In genomic region chr1:168417626-168418025, GRCm38 (mm10) we compare ENCODE assay signal across 10 mouse cellular contexts. TPM values are rescaled to one million over a fixed set of nuclear protein-coding genes. Genes with fewer than 3 reads are reported as not detected.
DNase-seq lines count a peak whose midpoint lies in the region; ATAC-seq and TF ChIP-seq lines count a peak whose summit lies in the region.
"Had no signal": no experiment of that assay in that cellular context is flagged by ENCODE, and none has a peak within 500 bp of the region (broad histone marks: within the 10 kb centered on the region; RNA-seq: fewer than 3 reads in every experiment).

No protein-coding gene starts in this region.

- ATAC-seq in heart, embryonic 12.5 days (ENCODE audit: insufficient number of reproducible peaks, low FRiP score): no peak
- no peak for ATAC-seq in hindbrain, embryonic 14.5 days (ENCODE audit: low FRiP score)
- no peak for ATAC-seq in stomach, embryonic 16.5 days (ENCODE audit: insufficient read depth, low FRiP score)

- no peak for TF ChIP-seq EP300 in heart, adult 2 months (IDR thresholded peaks at IDR 0.05; ENCODE audit: insufficient read depth, low read depth, low read length)

- 0 out of 2 replicates have a peak overlapping the region, but pooled peaks have one; percentile 19 for H3K4me2 ChIP-seq in heart, embryonic 12.5 days
- 0 out of 2 replicates have a peak overlapping the region, but pooled peaks have one; percentile 7 for H3K4me2 ChIP-seq in hindbrain, embryonic 14.5 days (replicated peaks)
- H3K4me2 ChIP-seq in stomach, embryonic 16.5 days (ENCODE audit: low read depth, low read length): no peak overlapping the region
- H3K4me2 ChIP-seq: limb, embryonic 12.5 days had no signal

- intact Hi-C loops in heart, adult 2 months (cut with DNase I): no loop called here

- TF ChIP-seq CTCF in heart, adult 2 months (IDR thresholded peaks at IDR 0.05): no peak

- no peaks in the 10 kb centered on the region for H3K27me3 ChIP-seq in heart, embryonic 12.5 days (replicated peaks)
- no peaks in the 10 kb centered on the region for H3K27me3 ChIP-seq in heart, adult 2 months (ENCODE audit: control insufficient read depth, insufficient read depth, low read length)
- H3K27me3 ChIP-seq in hindbrain, embryonic 14.5 days (ENCODE audit: control insufficient read depth, insufficient read depth, low read length): no peaks in the 10 kb centered on the region
- no peaks in the 10 kb centered on the region for H3K27me3 ChIP-seq in stomach, embryonic 16.5 days (ENCODE audit: control insufficient read depth, insufficient read depth, low read length)
- H3K27me3 ChIP-seq: limb, embryonic 12.5 days had no signal

- WGBS in heart, embryonic 12.5 days: 61% methylated on average over 6 of the region's 6 CpGs
- WGBS in heart, adult 2 months: 86% methylated on average over 6 of the region's 6 CpGs
- 30% methylated on average over 6 of the region's 6 CpGs for WGBS in hindbrain, embryonic 14.5 days
- WGBS in stomach, embryonic 16.5 days: 55% methylated on average over 6 of the region's 6 CpGs

- no peak for TF ChIP-seq POLR2A in heart, adult 2 months (IDR thresholded peaks at IDR 0.05; ENCODE audit: insufficient read depth, low read depth, low read length)

- no peak overlapping the region for H3K4me3 ChIP-seq in heart, embryonic 12.5 days
- no peak overlapping the region for H3K4me3 ChIP-seq in heart, adult 2 months
- no peak overlapping the region for H3K4me3 ChIP-seq in hindbrain, embryonic 14.5 days (replicated peaks; ENCODE audit: low read length)
- no peak overlapping the region for H3K4me3 ChIP-seq in stomach, embryonic 16.5 days (replicated peaks; ENCODE audit: low read length)
- H3K4me3 ChIP-seq: limb, embryonic 12.5 days had no signal

- peaks cover 41% of the 10 kb centered on the region for H3K36me3 ChIP-seq in heart, embryonic 12.5 days
- H3K36me3 ChIP-seq in heart, adult 2 months (ENCODE audit: control insufficient read depth, insufficient read depth, low read length): peaks cover 3% of the 10 kb centered on the region
- peaks cover 15% of the 10 kb centered on the region; the same call in 1 of the 2 replicates for H3K36me3 ChIP-seq in hindbrain, embryonic 14.5 days (replicated peaks; ENCODE audit: control insufficient read depth, insufficient read depth)
- no peaks in the 10 kb centered on the region for H3K36me3 ChIP-seq in stomach, embryonic 16.5 days (ENCODE audit: control insufficient read depth, insufficient read depth, low read length)

- peaks cover 47% of the 10 kb centered on the region for H3K4me1 ChIP-seq in heart, embryonic 12.5 days (replicated peaks)
- H3K4me1 ChIP-seq in heart, adult 2 months (ENCODE audit: control insufficient read depth, insufficient read depth, low read length): peaks cover 6% of the 10 kb centered on the region
- peaks cover 33% of the 10 kb centered on the region for H3K4me1 ChIP-seq in hindbrain, embryonic 14.5 days (replicated peaks; ENCODE audit: control insufficient read depth, insufficient read depth, low read length)
- peaks cover 14% of the 10 kb centered on the region for H3K4me1 ChIP-seq in stomach, embryonic 16.5 days (ENCODE audit: control insufficient read depth, insufficient read depth, low read length)

- no peaks in the 10 kb centered on the region for H3K9me3 ChIP-seq in heart, embryonic 12.5 days (replicated peaks)
- H3K9me3 ChIP-seq in hindbrain, embryonic 14.5 days (ENCODE audit: control insufficient read depth, low read length): no peaks in the 10 kb centered on the region
- no peaks in the 10 kb centered on the region for H3K9me3 ChIP-seq in stomach, embryonic 16.5 days (replicated peaks; ENCODE audit: control insufficient read depth, low read length)
- H3K9me3 ChIP-seq: limb, embryonic 12.5 days had no signal

- H3K9ac ChIP-seq in heart, embryonic 12.5 days: peak overlapping the region; percentile 46; the same call in 1 of the 2 replicates
- no peak overlapping the region for H3K9ac ChIP-seq in heart, adult 2 months (ENCODE audit: low read depth, low read length)
- H3K9ac ChIP-seq in hindbrain, embryonic 14.5 days: peak overlapping the region; percentile 28; the same call in 1 of the 2 replicates
- 0 out of 2 replicates have a peak overlapping the region, but pooled peaks have one; percentile 13 for H3K9ac ChIP-seq in stomach, embryonic 16.5 days (ENCODE audit: low read length)

- peaks cover 4% of the 10 kb centered on the region for H3K79me2 ChIP-seq in heart, adult 2 months (replicated peaks; ENCODE audit: control insufficient read depth, insufficient read depth, low read length)

- H3K27ac ChIP-seq in heart, embryonic 12.5 days (ENCODE audit: poor library complexity, severe bottlenecking): peak overlapping the region; percentile 77; the same call in 1 of the 2 replicates
- H3K27ac ChIP-seq in heart, adult 2 months: no peak overlapping the region
- H3K27ac ChIP-seq in hindbrain, embryonic 14.5 days: peak overlapping the region; percentile 58; the same call in 1 of the 2 replicates
- peak overlapping the region; percentile 50; the same call in 1 of the 2 replicates for H3K27ac ChIP-seq in stomach, embryonic 16.5 days (ENCODE audit: low read length)
- H3K27ac ChIP-seq: limb, embryonic 12.5 days had no signal

- no peak for DNase-seq in heart, adult 2 months
- peak; percentile 5 for DNase-seq in urinary bladder, postnatal 25 days (ENCODE audit: low spot score)
- no peak for DNase-seq in urinary bladder, postnatal 4 days (ENCODE audit: low spot score in 2 of 2)
- no peak for DNase-seq in hindbrain, embryonic 14.5 days (ENCODE audit: low spot score)
- DNase-seq in adrenal gland, adult 18-20 months (ENCODE audit: low spot score in 2 of 2): no peak
- no peak for DNase-seq in adrenal gland, adult 2 months
- DNase-seq: lung, embryonic 14.5 days had no signal

RNA-seq across cellular contexts. Expression of gene Pbx1, which starts 14.4 kb away (rescaled TPM):
- polyA plus RNA-seq in heart, embryonic 12.5 days (2016; fragmentation: Nextera tagmentation; extraction: Ambion mirVana): 26.2 and 26.3 TPM in 2 replicates
- 10 to 100 TPM; 52.8 to 54.7 TPM for total RNA-seq in heart, adult 2 months (2021)
- polyA plus RNA-seq in heart, adult 2 months (2012; rRNA removed): 33.1 and 47.6 TPM in 2 replicates
- 46.3 and 48.6 TPM in 2 replicates for polyA plus RNA-seq in hindbrain, embryonic 14.5 days (2014; fragmentation: Nextera tagmentation; extraction: Ambion mirVana)
- polyA plus RNA-seq in stomach, embryonic 16.5 days (2015; fragmentation: Nextera tagmentation; extraction: Ambion mirVana): 32.4 and 35.6 TPM in 2 replicates
- total RNA-seq in adrenal gland, adult 18-20 months (2021): 100 to 1,000 TPM; 143 to 202 TPM
- total RNA-seq in adrenal gland, adult 2 months (2021): 100 to 1,000 TPM; 148 to 210 TPM
- polyA plus RNA-seq in adrenal gland, adult 2 months (2012; rRNA removed): 35.7 and 66.2 TPM in 2 replicates
